ENCODE assay signal across 23 mouse cellular contexts in genomic region chr13:43500483-43500850, GRCm38 (mm10).
"Had no signal": no experiment of that assay in that cellular context is flagged by ENCODE, and none has a peak within 500 bp of the region (broad histone marks: within the 10 kb centered on the region; RNA-seq: fewer than 3 reads in every experiment).

No protein-coding gene starts in this region.

- H3K27me3 ChIP-seq: heart, embryonic 13.5 days; heart, embryonic 15.5 days; hindbrain, embryonic 12.5 days; intestine, embryonic 15.5 days; limb, embryonic 12.5 days had no signal

- ATAC-seq: forebrain, postnatal 0 days; hindbrain, embryonic 16.5 days; inflammation-experienced regulatory T-cells, adult 6 months; intestine, embryonic 15.5 days; intestine, postnatal 0 days had no signal

- H3K9me3 ChIP-seq: heart, embryonic 15.5 days; intestine, embryonic 15.5 days had no signal

- H3K27ac ChIP-seq: heart, adult 2 months; heart, embryonic 13.5 days; heart, embryonic 15.5 days; hindbrain, embryonic 10.5 days; hindbrain, embryonic 12.5 days; hindbrain, embryonic 14.5 days; intestine, embryonic 15.5 days; layer of hippocampus, adult 2 months; left cerebral cortex, adult 2 months; limb, embryonic 10.5 days; limb, embryonic 12.5 days had no signal

- H3K4me3 ChIP-seq: heart, adult 2 months; heart, embryonic 13.5 days; heart, embryonic 15.5 days; hindbrain, embryonic 10.5 days; hindbrain, embryonic 12.5 days; intestine, embryonic 15.5 days; layer of hippocampus, adult 2 months; left cerebral cortex, adult 2 months; limb, embryonic 10.5 days; limb, embryonic 12.5 days had no signal

- DNase-seq: forebrain, postnatal 0 days; gastrocnemius, postnatal 14 days; gastrocnemius, postnatal 36 days; heart, adult 11 months; heart, adult 2 months; heart, postnatal 4 days; kidney, postnatal 10 days; kidney, postnatal 25 days; kidney, postnatal 4 days had no signal

- H3K9ac ChIP-seq: forebrain, postnatal 0 days; heart, embryonic 13.5 days; heart, embryonic 15.5 days; hindbrain, embryonic 12.5 days; hindbrain, embryonic 14.5 days; intestine, embryonic 15.5 days; limb, embryonic 12.5 days had no signal

- H3K36me3 ChIP-seq: heart, embryonic 13.5 days; heart, embryonic 15.5 days; hindbrain, embryonic 10.5 days; hindbrain, embryonic 12.5 days; intestine, embryonic 15.5 days; limb, embryonic 10.5 days; limb, embryonic 12.5 days had no signal

- H3K4me2 ChIP-seq: heart, embryonic 11.5 days; heart, embryonic 13.5 days; heart, embryonic 15.5 days; hindbrain, embryonic 12.5 days; hindbrain, embryonic 14.5 days; intestine, embryonic 15.5 days; limb, embryonic 12.5 days had no signal
